Mouse (Mus musculus) bone marrow macrophage, adult 2 months (primary cell): Measurements from ENCODE around the gene Nlrp6.

Source experiments
- CTCF ChIP-seq: IDR thresholded peaks from 2 replicates; pipeline ENCODE4 v1.5.1; 2012; ENCODE audit warnings: low read depth, mild to moderate bottlenecking, low read length, moderate library complexity
- POLR2A ChIP-seq: IDR thresholded peaks from 2 replicates; pipeline ENCODE4 v1.6.1; 2012; ENCODE audit warnings: mild to moderate bottlenecking, low read depth, low read length, borderline replicate concordance

- peak; percentile 68 for TF ChIP-seq CTCF
- TF ChIP-seq POLR2A = no peak
Observed at GRCm38 (mm10) chr7:140908634-140909107, 12.0 kb upstream of the Nlrp6 start.
